Mouse (Mus musculus) liver, embryonic 11.5 days (tissue): ENCODE data around the gene Clic5. TPM values are rescaled to one million over a fixed set of nuclear protein-coding genes. Genes with fewer than 3 reads are reported as not detected.
A peak's percentile ranks its signal among the peaks of the same experiment; 100 is the strongest.
"Not testable (repeated sequence)": the region's sequence is repeated elsewhere in the genome, so short reads cannot be mapped to it uniquely, and the experiment has no call there.

ENCODE experiments used
- ATAC-seq: fragments of 200-750 bp; cut with Nextera tagmentation; replicated peaks from 2 replicates; pipeline ENCODE4 v1.8.0; 2017; ENCODE audit warnings: moderate number of reproducible peaks, mild to moderate bottlenecking, moderate TSS enrichment, moderate library complexity; ENCODE audit not compliant: low FRiP score
- DNase-seq: peaks from one replicate; pipeline ENCODE4 v3.0.0-alpha.2; 2017; ENCODE audit warnings: low spot score
- H3K27ac ChIP-seq: fragments of 300-500 bp; sonication (generic); 2 replicates; pipeline ENCODE4 v1.5.1; 2014; ENCODE audit warnings: mild to moderate bottlenecking, low read depth, low read length, control low read depth
- H3K27me3 ChIP-seq: fragments of 300-500 bp; sonication (generic); replicated peaks from 2 replicates; pipeline ENCODE4 v1.6.1; 2014; ENCODE audit warnings: low read length, mixed read lengths; ENCODE audit not compliant: control insufficient read depth, insufficient read depth
- H3K36me3 ChIP-seq: fragments of 300-500 bp; sonication (generic); 2 replicates; pipeline ENCODE4 v1.6.1; 2014; ENCODE audit warnings: mild to moderate bottlenecking, low read length, moderate library complexity, mixed read lengths; ENCODE audit not compliant: control insufficient read depth, insufficient read depth
- H3K4me1 ChIP-seq: fragments of 300-500 bp; sonication (generic); replicated peaks from 2 replicates; pipeline ENCODE4 v1.6.1; 2014; ENCODE audit warnings: low read length, mixed read lengths; ENCODE audit not compliant: control insufficient read depth, insufficient read depth
- H3K4me2 ChIP-seq: fragments of 300-500 bp; sonication (generic); 2 replicates; pipeline ENCODE4 v1.6.1; 2014; ENCODE audit warnings: mild to moderate bottlenecking, control low read depth, moderate library complexity
- H3K4me3 ChIP-seq: fragments of 300-500 bp; sonication (generic); 2 replicates; pipeline ENCODE4 v1.5.1; 2014; ENCODE audit warnings: low read depth, low read length, control low read depth
- H3K9ac ChIP-seq: fragments of 300-500 bp; sonication (generic); 2 replicates; pipeline ENCODE4 v1.6.1; 2014; ENCODE audit warnings: low read depth, low read length, control low read depth
- H3K9me3 ChIP-seq: fragments of 300-500 bp; sonication (generic); 2 replicates; pipeline ENCODE4 v1.6.1; 2016; ENCODE audit warnings: low read length, inconsistent platforms, mixed read lengths; ENCODE audit not compliant: control insufficient read depth
- WGBS: fragments of 180-500 bp; shearing (Covaris S2); extraction: QIAGEN DNeasy Blood & Tissue Kit; methylation state at CpG from one replicate; pipeline ENCODE4 v1.1.7; 2014; 5-methylcytosine and 5-hydroxymethylcytosine counted together
- polyA plus RNA-seq: library from polyadenylated mRNA; unstranded; fragments of >200 nt; fragmentation: Nextera tagmentation; extraction: Ambion mirVana; gene quantifications from 2 replicates; pipeline ENCODE4 v1.2.1, GENCODE M21; 2014

The Clic5 gene
- polyA plus RNA-seq, 1 experiment from 2014 or later: 0.75 TPM

GRCm38 (mm10) chr17:44186871-44187270 is 1.5 kb upstream of the Clic5 start:
- Histone ChIP-seq H3K36me3 (no peaks in the 10 kb centered on the region), H3K4me2 (no peak overlapping the region)
- ATAC-seq: no peak

GRCm38 (mm10) chr17:44187537-44187936 is 847 bp upstream of the Clic5 start:
- H3K4me2 ChIP-seq, H3K9me3 ChIP-seq, H3K9ac ChIP-seq, H3K36me3 ChIP-seq, DNase-seq, ATAC-seq, H3K27ac ChIP-seq, H3K4me1 ChIP-seq, H3K4me3 ChIP-seq: not testable (repeated sequence)
- H3K27me3 ChIP-seq: peaks cover 23% of the 10 kb centered on the region

More at GRCm38 (mm10) chr17:44186871-44187270, 1.5 kb upstream of the Clic5 start:
- H3K27me3 ChIP-seq: peaks cover 23% of the 10 kb centered on the region
- 78% methylated on average over 3 of the region's 3 CpGs for WGBS
- no peak for DNase-seq
- no peak overlapping the region for H3K27ac ChIP-seq
- H3K9me3 ChIP-seq: no peaks in the 10 kb centered on the region
- H3K4me3 ChIP-seq: no peak overlapping the region
- H3K4me1 ChIP-seq: no peaks in the 10 kb centered on the region; the same call in 1 of the 2 replicates
- no peak overlapping the region for H3K9ac ChIP-seq

GRCm38 (mm10) chr17:44188769-44189145 is 373 bp downstream of the Clic5 start:
- DNase-seq (peak; percentile 38), ATAC-seq (peak; percentile 39; the same call in 1 of the 2 replicates)
- no peak overlapping the region for H3K9ac ChIP-seq
- H3K9me3 ChIP-seq: no peaks in the 10 kb centered on the region
- H3K4me2 ChIP-seq: peak overlapping the region; percentile 94
- WGBS: under 1% methylated on average over 24 of the region's 24 CpGs
- H3K27me3 ChIP-seq: peaks cover 23% of the 10 kb centered on the region
- no peaks in the 10 kb centered on the region for H3K36me3 ChIP-seq
- no peaks in the 10 kb centered on the region; the same call in 1 of the 2 replicates for H3K4me1 ChIP-seq
- H3K27ac ChIP-seq: no peak overlapping the region
- peak overlapping the region; percentile 52 for H3K4me3 ChIP-seq

- WGBS: 8% methylated on average over 11 of the region's 11 CpGs
- Histone ChIP-seq H3K36me3 (no peaks in the 10 kb centered on the region), H3K9ac (no peak overlapping the region), H3K4me2 (peak overlapping the region; percentile 48), H3K4me3 (peak overlapping the region; percentile 7; the same call in 1 of the 2 replicates), H3K9me3 (no peaks in the 10 kb centered on the region), H3K27me3 (peaks cover 23% of the 10 kb centered on the region), H3K4me1 (no peaks in the 10 kb centered on the region; the same call in 1 of the 2 replicates), H3K27ac (no peak overlapping the region)
- ATAC-seq (no peak), DNase-seq (peak; percentile 42)
Observed at GRCm38 (mm10) chr17:44189696-44190095, 1.3 kb downstream of the Clic5 start.

GRCm38 (mm10) chr17:44190246-44190645 is 1.9 kb downstream of the Clic5 start:
- Histone ChIP-seq H3K27me3 (peaks cover 23% of the 10 kb centered on the region), H3K36me3 (no peaks in the 10 kb centered on the region), H3K27ac (no peak overlapping the region), H3K4me1 (no peaks in the 10 kb centered on the region; the same call in 1 of the 2 replicates), H3K9me3 (no peaks in the 10 kb centered on the region), H3K9ac (no peak overlapping the region), H3K4me2 (no peak overlapping the region), H3K4me3 (no peak overlapping the region)
- 56% methylated on average over 7 of the region's 7 CpGs for WGBS
- peak; percentile 8 for DNase-seq
- ATAC-seq: no peak

GRCm38 (mm10) chr17:44192981-44193380 is 4.6 kb downstream of the Clic5 start:
- Histone ChIP-seq H3K4me2 (no peak overlapping the region), H3K9me3 (no peaks in the 10 kb centered on the region), H3K4me1 (no peaks in the 10 kb centered on the region; the same call in 1 of the 2 replicates), H3K27me3 (peaks cover 23% of the 10 kb centered on the region), H3K4me3 (no peak overlapping the region), H3K27ac (no peak overlapping the region), H3K36me3 (no peaks in the 10 kb centered on the region), H3K9ac (no peak overlapping the region)
- WGBS: 59% methylated on average over 3 of the region's 3 CpGs
- DNase-seq: peak; percentile 25
- ATAC-seq: no peak

GRCm38 (mm10) chr17:44199158-44199557 is 10.8 kb downstream of the Clic5 start:
- Histone ChIP-seq H3K4me3 (no peak overlapping the region), H3K4me2 (no peak overlapping the region), H3K4me1 (no peaks in the 10 kb centered on the region), H3K9ac (no peak overlapping the region), H3K36me3 (no peaks in the 10 kb centered on the region), H3K27ac (no peak overlapping the region), H3K27me3 (no peaks in the 10 kb centered on the region), H3K9me3 (no peaks in the 10 kb centered on the region)
- 70% methylated on average over 4 of the region's 4 CpGs for WGBS
- DNase-seq: no peak
- ATAC-seq: no peak

GRCm38 (mm10) chr17:44202952-44203351 is 14.6 kb downstream of the Clic5 start:
- no peaks in the 10 kb centered on the region for H3K9me3 ChIP-seq
- no peak for DNase-seq
- no peaks in the 10 kb centered on the region for H3K36me3 ChIP-seq
- H3K4me2 ChIP-seq: no peak overlapping the region
- 76% methylated on average over 5 of the region's 5 CpGs for WGBS
- H3K4me3 ChIP-seq: no peak overlapping the region
- H3K4me1 ChIP-seq: no peaks in the 10 kb centered on the region
- no peaks in the 10 kb centered on the region for H3K27me3 ChIP-seq
- no peak overlapping the region for H3K27ac ChIP-seq
- ATAC-seq: no peak
- H3K9ac ChIP-seq: no peak overlapping the region

- Histone ChIP-seq H3K4me2 (no peak overlapping the region), H3K4me1 (no peaks in the 10 kb centered on the region), H3K4me3 (no peak overlapping the region), H3K36me3 (no peaks in the 10 kb centered on the region), H3K27ac (no peak overlapping the region), H3K9ac (no peak overlapping the region), H3K27me3 (no peaks in the 10 kb centered on the region), H3K9me3 (no peaks in the 10 kb centered on the region)
- WGBS: 76% methylated on average over 1 of the region's 1 CpGs
- DNase-seq: no peak
- no peak for ATAC-seq
Observed at GRCm38 (mm10) chr17:44204787-44205186, 16.4 kb downstream of the Clic5 start.
